Mouse (Mus musculus) urinary bladder, postnatal 36 days (tissue): Measurements from ENCODE around the gene Cngb1.

Source experiments
- DNase-seq, 2 experiments: peaks; one replicate each; pipeline ENCODE4 v3.0.0; 2022; ENCODE audit warnings: low spot score in 2 of 2, mixed read lengths in 1 of 2

Gene Cngb1

GRCm38 (mm10) chr8:95306431-95306830, at the start of gene Cngb1:
TSS of gene Cngb1 (minus strand) at chr8:95306585.
- DNase-seq, result no peak

- no peak for DNase-seq
These were observed 48.2 kb upstream of the Cngb1 start for GRCm38 (mm10) chr8:95354606-95355005.

GRCm38 (mm10) chr8:95352871-95353866, 46.8 kb upstream of the Cngb1 start:
- DNase-seq, result peak; percentile 46 to 48

- DNase-seq, result peak; percentile 64 to 79
These were observed 45.9 kb upstream of the Cngb1 start, which contains the start of gene Mmp15 for GRCm38 (mm10) chr8:95352151-95352870. TSS of gene Mmp15 (plus strand) at chr8:95352268.

GRCm38 (mm10) chr8:95351461-95351860, 45.1 kb upstream of the Cngb1 start:
- no peak for DNase-seq

GRCm38 (mm10) chr8:95348811-95349630, 42.6 kb upstream of the Cngb1 start:
- DNase-seq, result peak in 1 of 2 experiments; percentile 69

GRCm38 (mm10) chr8:95348356-95348755, 42.0 kb upstream of the Cngb1 start:
- DNase-seq, result no peak

- peak; percentile 47 to 60 for DNase-seq
These were observed 40.5 kb upstream of the Cngb1 start for GRCm38 (mm10) chr8:95346643-95347545.

GRCm38 (mm10) chr8:95344668-95345067, 38.3 kb upstream of the Cngb1 start:
- DNase-seq, result no peak

GRCm38 (mm10) chr8:95341721-95342120, 35.3 kb upstream of the Cngb1 start:
- DNase-seq, result peak; percentile 34 to 36

- DNase-seq, result no peak
These were observed 30.0 kb upstream of the Cngb1 start for GRCm38 (mm10) chr8:95336363-95336762.

GRCm38 (mm10) chr8:95335706-95336105, 29.3 kb upstream of the Cngb1 start:
- DNase-seq, result no peak

GRCm38 (mm10) chr8:95332437-95333199, 26.2 kb upstream of the Cngb1 start:
- DNase-seq, result no peak

- DNase-seq, result peak; percentile 90 to 93
These were observed 25.5 kb upstream of the Cngb1 start, which contains the start of the genes Zfp319 and Usb1 for GRCm38 (mm10) chr8:95331720-95332436. TSS of gene Zfp319 (minus strand) at chr8:95331950. TSS of gene Usb1 (plus strand) at chr8:95332284.

- DNase-seq, result no peak
These were observed 24.9 kb upstream of the Cngb1 start for GRCm38 (mm10) chr8:95331156-95331719.

GRCm38 (mm10) chr8:95330367-95330766, 24.0 kb upstream of the Cngb1 start:
- DNase-seq, result no peak

- no peak for DNase-seq
These were observed 21.6 kb upstream of the Cngb1 start for GRCm38 (mm10) chr8:95327866-95328465.

GRCm38 (mm10) chr8:95326822-95327221, 20.4 kb upstream of the Cngb1 start:
- no peak for DNase-seq
